Mouse (Mus musculus): ENCODE results near the gene Il17ra.

DNA sequence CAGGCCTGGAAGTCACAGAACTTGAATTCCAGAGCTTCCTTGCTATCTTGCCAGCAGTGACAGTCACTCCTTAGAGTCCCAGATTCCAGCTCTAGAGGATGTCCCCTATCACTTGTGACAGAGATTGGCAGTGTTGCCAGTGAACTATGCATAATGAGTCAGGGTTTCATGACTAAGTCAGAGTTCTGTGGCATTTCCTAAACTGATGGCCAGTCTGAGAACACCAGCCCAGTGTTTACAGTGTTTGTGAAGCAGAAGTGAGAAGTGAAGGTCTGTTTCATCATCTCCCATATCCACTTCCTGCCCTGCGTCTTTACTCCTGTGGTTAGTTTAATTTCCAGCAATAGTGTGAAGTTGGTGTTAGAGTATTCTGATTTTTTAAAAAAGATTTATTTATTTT lies 7.6 kb downstream of the Il17ra start:
- TF ChIP-seq CTCF (IDR thresholded peaks at IDR 0.05; ENCODE audit: low read depth) (no peak), EP300 (IDR thresholded peaks at IDR 0.05; ENCODE audit: low read depth) (no peak)

All from liver, postnatal 0 days (tissue).